Mouse (Mus musculus) hindbrain, embryonic 15.5 days (tissue): ENCODE data around the gene Gpa33. TPM values are rescaled to one million over a fixed set of nuclear protein-coding genes. Genes with fewer than 3 reads are reported as not detected.
A peak's percentile ranks its signal among the peaks of the same experiment; 100 is the strongest.

Source experiments
- ATAC-seq: fragments of 200-750 bp; cut with Nextera tagmentation; 2 replicates; pipeline ENCODE4 v1.8.0; 2017; ENCODE audit warnings: low read depth, moderate number of reproducible peaks, moderate TSS enrichment; ENCODE audit not compliant: low FRiP score
- H3K27ac ChIP-seq: fragments of 300-500 bp; sonication (generic); replicated peaks from 2 replicates; pipeline ENCODE4 v1.5.1; 2015; ENCODE audit warnings: mild to moderate bottlenecking, inconsistent platforms
- H3K27me3 ChIP-seq: fragments of 300-500 bp; sonication (generic); 2 replicates; pipeline ENCODE4 v1.6.1; 2015; ENCODE audit warnings: control low read depth, inconsistent platforms
- H3K36me3 ChIP-seq: fragments of 300-500 bp; sonication (generic); 2 replicates; pipeline ENCODE4 v1.6.1; 2015; ENCODE audit warnings: control low read depth, inconsistent platforms
- H3K4me1 ChIP-seq: fragments of 300-500 bp; sonication (generic); replicated peaks from 2 replicates; pipeline ENCODE4 v1.6.1; 2015; ENCODE audit warnings: control low read depth, inconsistent platforms
- H3K4me2 ChIP-seq: fragments of 300-500 bp; sonication (generic); 2 replicates; pipeline ENCODE4 v1.6.1; 2015; ENCODE audit warnings: moderate library complexity, mild to moderate bottlenecking, inconsistent platforms
- H3K4me3 ChIP-seq: fragments of 300-500 bp; sonication (generic); 2 replicates; pipeline ENCODE4 v1.5.1; 2015; ENCODE audit warnings: mild to moderate bottlenecking, inconsistent platforms
- H3K9ac ChIP-seq: fragments of 300-500 bp; sonication (generic); 2 replicates; pipeline ENCODE4 v1.6.1; 2015; ENCODE audit warnings: inconsistent platforms
- H3K9me3 ChIP-seq: fragments of 300-500 bp; sonication (generic); 2 replicates; pipeline ENCODE4 v1.6.1; 2016; ENCODE audit warnings: control low read depth, inconsistent platforms
- WGBS: fragments of 180-500 bp; shearing (Covaris S2); methylation state at CpG from one replicate; pipeline ENCODE4 v1.1.7; 2015; 5-methylcytosine and 5-hydroxymethylcytosine counted together
- polyA plus RNA-seq: library from polyadenylated mRNA; unstranded; fragments of >200 nt; fragmentation: Nextera tagmentation; extraction: Ambion mirVana; gene quantifications from 2 replicates; pipeline ENCODE4 v1.2.1, GENCODE M21; 2015

Gene Gpa33
- polyA plus RNA-seq, 1 experiment from 2014 or later: not detected

DNA sequence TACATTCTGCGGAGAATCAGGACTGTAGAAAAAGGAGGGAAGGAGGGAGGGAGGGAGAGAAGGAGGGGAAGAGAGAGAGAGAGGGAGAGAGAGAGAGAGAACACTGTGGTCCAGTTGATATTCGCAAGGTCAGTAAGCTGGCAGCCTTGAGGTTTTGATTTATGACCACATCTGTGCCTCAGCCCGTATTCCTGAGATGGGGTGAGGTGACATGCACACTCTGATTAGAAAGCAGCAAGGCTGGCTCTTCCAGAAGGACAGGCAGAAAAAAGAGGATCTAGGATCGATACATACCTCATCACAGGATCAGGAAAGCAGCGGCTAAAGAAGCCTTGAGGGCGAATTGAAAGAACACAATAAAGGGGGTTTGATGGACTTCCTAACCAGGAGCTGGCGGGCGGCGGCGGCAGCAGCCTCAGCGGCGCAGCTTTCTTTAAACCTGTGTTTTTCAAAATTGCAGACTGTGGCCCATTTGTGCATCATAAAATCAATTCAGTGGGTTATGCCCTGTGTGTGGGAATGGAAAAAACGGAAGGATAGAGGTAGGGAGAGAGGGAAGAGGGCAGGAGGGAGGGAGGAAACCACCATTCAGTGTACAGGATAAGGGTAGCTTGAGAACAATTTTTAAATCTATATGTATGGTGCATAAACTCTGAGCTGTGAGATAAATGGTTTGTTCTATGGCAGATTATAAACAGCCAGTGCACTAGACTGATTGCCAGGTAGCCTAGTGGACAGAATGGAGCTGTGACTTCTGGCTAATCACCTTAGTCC is 12.0 kb upstream of the Gpa33 start:
- H3K4me2 ChIP-seq: peak overlapping the region; percentile 29
- 62% methylated on average over 13 of the region's 13 CpGs for WGBS
- ATAC-seq: peak; percentile 38
- H3K4me1 ChIP-seq: no peaks in the 10 kb centered on the region
- H3K9me3 ChIP-seq: no peaks in the 10 kb centered on the region
- peak overlapping the region; percentile 60 for H3K27ac ChIP-seq
- no peaks in the 10 kb centered on the region for H3K36me3 ChIP-seq
- H3K9ac ChIP-seq: no peak overlapping the region
- H3K4me3 ChIP-seq: no peak overlapping the region
- no peaks in the 10 kb centered on the region for H3K27me3 ChIP-seq

DNA sequence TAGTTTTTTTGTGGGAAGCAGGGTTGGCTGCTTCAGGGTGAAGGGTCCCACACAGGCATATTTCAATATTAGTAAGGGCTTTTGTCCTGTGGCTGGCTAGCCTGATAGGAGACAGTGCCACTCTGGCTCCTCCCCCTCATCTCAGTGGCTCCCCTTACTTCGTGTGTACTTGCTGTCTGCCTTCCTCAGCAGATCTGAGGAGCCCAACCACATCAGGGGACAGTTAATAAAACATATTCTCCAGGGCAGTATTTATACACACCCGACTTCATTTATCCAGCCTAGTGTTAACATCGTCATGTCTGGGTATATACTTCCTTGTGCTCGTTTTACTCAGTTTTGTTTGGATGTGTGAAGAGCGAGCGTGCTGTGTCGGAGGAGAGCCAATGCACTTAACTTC is 7.9 kb upstream of the Gpa33 start:
- H3K9me3 ChIP-seq: no peaks in the 10 kb centered on the region
- WGBS: 80% methylated on average over 7 of the region's 7 CpGs
- H3K4me1 ChIP-seq: no peaks in the 10 kb centered on the region
- H3K9ac ChIP-seq: no peak overlapping the region
- no peak overlapping the region for H3K4me2 ChIP-seq
- H3K36me3 ChIP-seq: no peaks in the 10 kb centered on the region
- no peak overlapping the region for H3K4me3 ChIP-seq
- H3K27me3 ChIP-seq: no peaks in the 10 kb centered on the region
- no peak overlapping the region for H3K27ac ChIP-seq
- ATAC-seq: no peak

DNA sequence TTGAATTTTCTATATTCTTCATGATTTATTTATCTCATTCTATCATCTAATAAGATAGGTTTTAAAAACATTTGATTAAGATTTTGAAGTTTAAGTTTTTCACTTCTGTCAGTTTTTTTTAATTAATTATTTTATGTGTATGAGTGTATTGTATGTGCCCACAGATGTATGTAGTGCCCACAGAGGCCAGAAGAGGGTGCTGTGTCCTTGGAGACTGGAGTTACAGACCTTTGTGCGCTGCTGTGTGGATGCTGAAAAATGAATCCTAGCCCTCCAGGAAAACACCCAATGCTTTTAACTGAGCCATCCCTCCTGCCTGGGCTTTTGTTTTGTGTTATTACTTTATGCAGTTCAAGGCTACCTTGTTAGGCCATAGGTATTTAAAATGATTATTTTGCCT is 7.0 kb upstream of the Gpa33 start:
- Histone ChIP-seq H3K4me3 (no peak overlapping the region), H3K9ac (no peak overlapping the region), H3K36me3 (no peaks in the 10 kb centered on the region), H3K9me3 (no peaks in the 10 kb centered on the region), H3K27me3 (no peaks in the 10 kb centered on the region), H3K4me2 (no peak overlapping the region), H3K27ac (no peak overlapping the region), H3K4me1 (no peaks in the 10 kb centered on the region)
- 97% methylated on average over 1 of the region's 1 CpGs for WGBS
- no peak for ATAC-seq

DNA sequence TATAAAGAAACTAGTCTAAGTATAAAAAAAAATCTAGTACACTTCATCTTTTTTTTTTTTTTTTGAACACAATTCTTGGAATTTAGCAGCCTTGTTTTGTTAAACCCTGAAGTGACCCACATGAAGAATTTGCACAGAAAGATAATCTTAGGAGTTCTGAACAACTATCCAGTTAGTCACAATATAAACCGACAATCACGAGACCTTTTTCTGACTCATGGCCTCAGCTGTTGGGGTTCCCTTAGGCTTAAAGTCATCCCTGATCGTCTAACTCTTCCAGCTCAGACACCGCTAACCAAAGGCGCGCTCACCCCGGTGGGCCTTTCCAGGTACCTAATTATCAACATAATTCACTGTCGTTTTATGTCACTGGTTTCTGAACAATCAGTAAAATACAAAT is 6.3 kb upstream of the Gpa33 start:
- Histone ChIP-seq H3K9me3 (no peaks in the 10 kb centered on the region), H3K4me1 (no peaks in the 10 kb centered on the region), H3K4me3 (no peak overlapping the region), H3K9ac (no peak overlapping the region), H3K36me3 (no peaks in the 10 kb centered on the region), H3K4me2 (no peak overlapping the region), H3K27me3 (no peaks in the 10 kb centered on the region), H3K27ac (no peak overlapping the region)
- 92% methylated on average over 8 of the region's 8 CpGs for WGBS
- no peak for ATAC-seq

DNA sequence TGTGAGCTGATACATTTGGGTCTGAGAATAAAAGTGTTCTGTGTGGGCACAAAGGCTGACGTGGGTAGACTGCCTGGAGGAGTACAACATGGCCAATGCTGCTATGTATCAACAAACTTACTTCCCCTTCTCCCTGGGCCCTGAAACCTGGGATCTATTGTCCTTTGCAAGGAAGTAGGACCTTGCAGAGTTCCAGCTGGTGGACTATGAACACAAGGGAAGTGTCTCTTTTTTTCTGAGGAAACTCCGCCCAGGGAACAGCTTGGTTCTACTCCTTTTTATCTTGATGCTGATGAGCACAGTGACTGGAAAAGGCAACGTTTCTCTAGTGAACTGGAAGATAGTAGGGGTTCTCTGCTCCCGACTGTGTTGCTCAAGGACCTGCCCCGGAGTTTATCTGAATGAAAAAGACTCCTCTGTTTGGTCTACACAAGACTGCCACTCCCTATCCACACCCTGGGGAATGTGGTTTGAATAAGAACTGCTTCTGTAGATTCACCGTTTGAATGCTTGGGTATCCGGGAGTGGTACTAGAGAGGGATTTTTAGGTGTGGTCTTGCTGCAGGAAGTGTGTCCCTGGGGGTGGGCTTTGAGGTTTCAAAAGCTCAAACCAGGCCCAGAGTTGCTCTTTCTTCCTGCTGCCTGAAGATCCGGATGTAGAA is 5.0 kb upstream of the Gpa33 start:
- 54% methylated on average over 8 of the region's 8 CpGs for WGBS
- no peaks in the 10 kb centered on the region for H3K9me3 ChIP-seq

DNA sequence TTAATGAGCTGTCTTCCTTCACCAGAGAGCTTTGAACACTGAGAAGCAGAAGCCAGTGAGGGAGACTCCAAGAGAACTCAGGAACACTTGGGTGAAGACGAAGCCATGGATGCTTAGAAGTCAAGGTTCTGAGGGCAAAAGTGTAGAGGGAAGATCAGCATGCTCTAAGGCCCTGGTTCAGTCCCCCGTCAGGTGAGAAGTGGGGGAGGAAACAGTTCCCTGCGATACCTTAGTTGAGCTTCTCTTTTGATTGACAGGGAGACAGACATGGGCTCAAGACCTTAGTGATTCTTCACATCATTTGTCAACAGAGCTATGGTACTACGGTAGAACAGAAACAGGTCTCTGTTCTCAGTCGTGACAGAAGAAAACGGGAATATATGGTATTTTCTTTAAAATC is 3.7 kb upstream of the Gpa33 start:
- no peak overlapping the region for H3K9ac ChIP-seq
- no peak overlapping the region for H3K4me2 ChIP-seq
- 94% methylated on average over 6 of the region's 6 CpGs for WGBS
- H3K36me3 ChIP-seq: no peaks in the 10 kb centered on the region
- no peak for ATAC-seq
- H3K27me3 ChIP-seq: no peaks in the 10 kb centered on the region
- no peak overlapping the region for H3K27ac ChIP-seq
- H3K9me3 ChIP-seq: no peaks in the 10 kb centered on the region
- no peaks in the 10 kb centered on the region for H3K4me1 ChIP-seq
- no peak overlapping the region for H3K4me3 ChIP-seq

More for the DNA sequence above, 5.0 kb upstream of the Gpa33 start:
- no peak for ATAC-seq
- H3K4me2 ChIP-seq: no peak overlapping the region
- no peaks in the 10 kb centered on the region for H3K36me3 ChIP-seq
- H3K4me1 ChIP-seq: no peaks in the 10 kb centered on the region
- no peak overlapping the region for H3K9ac ChIP-seq
- H3K4me3 ChIP-seq: no peak overlapping the region
- H3K27ac ChIP-seq: no peak overlapping the region
- no peaks in the 10 kb centered on the region for H3K27me3 ChIP-seq

DNA sequence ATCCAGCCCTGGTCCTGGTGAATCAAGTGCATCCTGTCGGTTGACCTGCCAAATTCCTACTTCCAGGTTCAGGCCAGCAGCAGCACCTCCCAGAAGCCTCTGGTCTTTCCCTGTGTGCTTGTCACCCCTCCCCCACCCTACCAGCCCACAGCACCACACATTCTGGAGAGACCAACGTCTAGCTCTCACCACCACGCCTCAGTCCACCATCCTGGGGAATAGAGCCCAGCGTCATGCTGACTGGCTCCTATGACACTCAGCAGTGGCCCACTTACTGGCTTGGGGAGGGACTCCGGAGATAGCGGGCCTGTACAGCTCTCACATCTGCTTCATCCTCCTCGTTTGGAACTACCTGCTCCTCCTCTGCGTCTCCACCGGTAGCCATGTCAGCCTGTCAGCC is 3.2 kb upstream of the Gpa33 start:
- H3K27me3 ChIP-seq: no peaks in the 10 kb centered on the region
- no peak overlapping the region for H3K4me2 ChIP-seq
- ATAC-seq: no peak
- no peak overlapping the region for H3K27ac ChIP-seq
- H3K9me3 ChIP-seq: no peaks in the 10 kb centered on the region
- H3K9ac ChIP-seq: no peak overlapping the region
- no peak overlapping the region for H3K4me3 ChIP-seq
- no peaks in the 10 kb centered on the region for H3K36me3 ChIP-seq
- 0 out of 2 replicates have a peak, but pooled peaks cover 3% of the 10 kb centered on the region for H3K4me1 ChIP-seq
- 74% methylated on average over 9 of the region's 9 CpGs for WGBS

DNA sequence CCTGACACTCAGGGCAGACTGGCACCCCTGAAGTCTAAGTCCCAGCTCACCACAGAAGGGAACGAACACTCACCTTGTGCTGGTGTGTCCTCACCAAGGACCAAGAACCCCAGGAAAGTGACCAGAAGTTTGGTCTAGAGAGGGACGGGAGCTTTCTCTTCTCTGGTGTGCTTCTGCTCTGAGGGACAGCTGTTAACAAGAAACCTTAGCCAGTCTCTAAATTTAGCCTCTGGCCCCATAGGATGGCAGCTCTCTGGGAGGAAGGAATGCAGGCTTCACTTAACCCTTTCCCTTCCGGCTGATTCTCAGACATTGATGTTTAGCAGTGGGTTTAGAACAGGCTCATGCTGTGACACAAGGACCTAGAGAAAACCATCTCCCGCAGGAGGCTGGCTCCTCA is 2.3 kb upstream of the Gpa33 start, which contains the start of gene Dusp27:
Gene Dusp27, minus strand, starts transcription at position 204 of the 400 bp plus-strand sequence.
- H3K4me2 ChIP-seq: no peak within 1 kb of the TSS
- no peaks in the 10 kb centered on the region for H3K27me3 ChIP-seq
- no peak within 1 kb of the TSS for H3K9ac ChIP-seq
- no peaks in the 10 kb centered on the region for H3K9me3 ChIP-seq
- H3K27ac ChIP-seq: no peak within 1 kb of the TSS
- H3K36me3 ChIP-seq: no peaks in the 10 kb centered on the region
- no peak for ATAC-seq
- H3K4me3 ChIP-seq: no peak within 1 kb of the TSS
- 58% methylated on average over 4 of the region's 4 CpGs for WGBS
- 0 out of 2 replicates have a peak, but pooled peaks cover 3% of the 10 kb centered on the region for H3K4me1 ChIP-seq

DNA sequence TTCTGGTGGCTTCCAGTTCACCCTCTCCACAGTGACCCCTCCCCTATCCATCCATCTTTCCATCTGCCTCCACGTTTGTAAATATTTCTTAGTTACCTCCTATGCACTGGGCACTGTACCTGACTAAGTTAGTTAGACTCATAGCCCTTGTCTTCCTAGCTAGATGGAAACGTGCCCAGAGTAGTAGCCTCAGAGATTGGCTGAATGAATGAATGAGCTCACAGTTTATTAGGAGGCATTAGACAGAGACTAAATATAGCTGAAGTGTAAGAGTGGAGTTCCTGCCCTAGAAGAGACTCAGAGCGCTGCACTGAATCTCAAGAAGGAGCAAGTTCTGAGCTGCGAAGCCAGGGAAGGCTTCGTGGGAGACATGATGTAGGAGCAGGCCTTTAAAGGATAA is 1.5 kb upstream of the Gpa33 start:
- no peak overlapping the region for H3K9ac ChIP-seq
- no peaks in the 10 kb centered on the region for H3K27me3 ChIP-seq
- H3K4me3 ChIP-seq: no peak overlapping the region
- no peaks in the 10 kb centered on the region for H3K36me3 ChIP-seq
- H3K27ac ChIP-seq: no peak overlapping the region
- H3K9me3 ChIP-seq: no peaks in the 10 kb centered on the region
- WGBS: 91% methylated on average over 5 of the region's 5 CpGs
- H3K4me2 ChIP-seq: no peak overlapping the region
- 0 out of 2 replicates have a peak, but pooled peaks cover 3% of the 10 kb centered on the region for H3K4me1 ChIP-seq
- no peak for ATAC-seq

DNA sequence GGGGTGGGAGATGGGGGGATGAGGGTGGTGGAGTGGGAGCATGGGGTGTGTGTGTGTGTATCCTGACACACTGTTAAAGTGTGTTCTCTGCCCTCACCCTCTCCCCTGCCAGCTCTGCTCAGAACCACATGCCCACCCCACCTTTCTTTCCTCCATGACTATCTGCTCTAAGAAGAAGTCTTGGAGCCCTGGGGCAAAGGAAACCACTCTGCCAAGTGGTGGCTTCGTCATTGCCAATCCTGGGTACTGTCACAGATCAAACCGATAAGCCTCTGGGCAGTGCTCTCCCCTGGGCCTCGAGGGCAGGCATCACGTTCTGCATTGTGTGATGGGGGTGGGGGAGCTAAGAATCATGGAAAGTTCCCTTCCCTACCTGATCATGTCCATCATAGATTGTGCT is 2.3 kb downstream of the Gpa33 start:
- no peak for ATAC-seq
- 0 out of 2 replicates have a peak, but pooled peaks cover 3% of the 10 kb centered on the region for H3K4me1 ChIP-seq
- WGBS: 44% methylated on average over 4 of the region's 4 CpGs
- H3K9ac ChIP-seq: no peak overlapping the region
- H3K27me3 ChIP-seq: peaks cover 1% of the 10 kb centered on the region; the same call in 1 of the 2 replicates
- no peaks in the 10 kb centered on the region for H3K9me3 ChIP-seq
- H3K36me3 ChIP-seq: no peaks in the 10 kb centered on the region
- H3K27ac ChIP-seq: no peak overlapping the region
- no peak overlapping the region for H3K4me3 ChIP-seq
- H3K4me2 ChIP-seq: no peak overlapping the region

DNA sequence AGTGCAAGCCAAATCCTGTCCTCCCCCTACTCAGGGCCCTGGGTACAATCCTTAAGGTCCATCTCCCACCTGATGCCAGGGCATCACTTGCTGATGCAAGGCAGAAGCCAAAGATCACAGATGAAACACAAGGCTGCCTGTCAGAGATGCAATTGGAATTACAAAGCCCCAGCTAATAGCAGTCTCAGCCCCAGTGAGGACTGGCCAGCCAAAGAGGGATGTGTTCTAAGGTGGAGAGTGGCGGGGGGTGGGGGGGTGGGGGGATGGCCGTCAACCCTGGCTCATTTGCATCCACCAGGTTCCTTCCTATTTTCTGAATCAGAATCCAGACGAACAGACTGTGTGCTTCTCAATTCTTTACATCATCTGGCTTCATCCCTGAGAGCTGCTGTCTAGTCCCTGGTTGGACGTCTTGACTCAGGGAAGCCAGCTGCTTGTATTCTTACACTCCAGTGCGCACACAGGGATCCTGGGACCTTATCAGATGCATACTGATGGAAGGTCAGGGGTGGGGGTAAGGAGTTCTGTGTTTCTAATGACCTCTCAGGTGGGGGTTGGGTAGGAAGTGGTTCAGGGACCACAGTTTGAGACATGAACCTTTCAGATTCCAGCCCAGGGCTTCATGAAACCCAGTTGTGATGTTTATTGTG is 5.2 kb downstream of the Gpa33 start:
- ATAC-seq: no peak
- no peaks in the 10 kb centered on the region for H3K9me3 ChIP-seq

More for the DNA sequence above, 5.2 kb downstream of the Gpa33 start:
- Histone ChIP-seq H3K27ac (no peak overlapping the region), H3K4me3 (no peak overlapping the region), H3K4me1 (0 out of 2 replicates have a peak, but pooled peaks cover 3% of the 10 kb centered on the region), H3K4me2 (no peak overlapping the region), H3K36me3 (no peaks in the 10 kb centered on the region), H3K9ac (no peak overlapping the region), H3K27me3 (peaks cover 3% of the 10 kb centered on the region; the same call in 1 of the 2 replicates)
- 39% methylated on average over 5 of the region's 5 CpGs for WGBS
